22 mouse cellular contexts compared by ENCODE assay signal in the genomic region with DNA sequence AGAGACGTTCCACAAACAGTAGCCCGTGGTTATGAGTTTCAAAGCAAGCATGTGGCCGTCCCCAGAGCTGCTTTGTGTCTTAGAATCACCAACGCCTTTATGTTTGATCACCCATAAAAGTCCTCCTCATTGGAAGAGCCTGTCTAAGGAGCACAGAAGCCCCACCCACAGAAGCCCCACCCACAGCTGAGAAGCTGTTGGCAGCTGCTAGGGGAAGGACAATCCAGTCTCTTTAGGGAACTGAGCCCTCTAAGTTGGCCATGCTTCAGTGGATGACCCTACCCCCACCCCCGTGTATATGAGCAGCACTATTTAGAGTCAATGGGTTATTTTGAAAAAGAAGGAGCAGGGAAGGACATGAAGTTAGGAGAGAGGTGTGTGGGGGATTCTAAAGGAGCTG. TPM values are rescaled to one million over a fixed set of nuclear protein-coding genes. Genes with fewer than 3 reads are reported as not detected.
DNase-seq lines count a peak whose midpoint lies in the region; ATAC-seq and TF ChIP-seq lines count a peak whose summit lies in the region.
"Had no signal": no experiment of that assay in that cellular context is flagged by ENCODE, and none has a peak within 500 bp of the region (broad histone marks: within the 10 kb centered on the region; RNA-seq: fewer than 3 reads in every experiment).

No protein-coding gene starts in this region.

- ATAC-seq in liver, postnatal 0 days: peak; percentile 73
- no peak for ATAC-seq in liver, embryonic 12.5 days
- no peak for ATAC-seq in forebrain, embryonic 14.5 days
- ATAC-seq: forebrain, embryonic 13.5 days had no signal

- H3K36me3 ChIP-seq in liver, postnatal 0 days (replicated peaks; ENCODE audit: insufficient read depth, low read length): no peaks in the 10 kb centered on the region
- no peaks in the 10 kb centered on the region for H3K36me3 ChIP-seq in liver, embryonic 12.5 days
- peaks cover 0 to 2% of the 10 kb centered on the region in 2 experiments; a peak in 2 of 4 replicates for H3K36me3 ChIP-seq in MEL (ENCODE audit: control insufficient read depth in 1 of 2, insufficient read depth in 2 of 2, low read length in 2 of 2)
- no peaks in the 10 kb centered on the region for H3K36me3 ChIP-seq in forebrain, embryonic 14.5 days (ENCODE audit: control insufficient read depth, insufficient read depth, low read length)
- H3K36me3 ChIP-seq: heart, embryonic 15.5 days; hindbrain, embryonic 15.5 days; neural tube, embryonic 12.5 days had no signal

- H3K9ac ChIP-seq in liver, postnatal 0 days (replicated peaks): no peak overlapping the region
- no peak overlapping the region for H3K9ac ChIP-seq in liver, embryonic 12.5 days
- no peak overlapping the region for H3K9ac ChIP-seq in MEL (ENCODE audit: control insufficient read depth, low read depth, low read length, poor library complexity, severe bottlenecking)
- H3K9ac ChIP-seq in forebrain, embryonic 14.5 days (ENCODE audit: low read length): no peak overlapping the region
- H3K9ac ChIP-seq: forebrain, embryonic 13.5 days; heart, embryonic 15.5 days; hindbrain, embryonic 15.5 days; neural tube, embryonic 12.5 days had no signal

- no peak for TF ChIP-seq POLR2A in MEL (IDR thresholded peaks at IDR 0.05; ENCODE audit: control insufficient read depth in 1 of 2, insufficient read depth in 1 of 2, low read depth in 1 of 2, low read length in 2 of 2, poor library complexity in 1 of 2)

- H3K27ac ChIP-seq in liver, postnatal 0 days (ENCODE audit: low read depth): no peak overlapping the region
- no peak overlapping the region for H3K27ac ChIP-seq in liver, embryonic 12.5 days
- no peak overlapping the region for H3K27ac ChIP-seq in MEL (ENCODE audit: control insufficient read depth, low read depth, low read length)
- no peak overlapping the region for H3K27ac ChIP-seq in forebrain, embryonic 14.5 days (ENCODE audit: low read depth, low read length)
- H3K27ac ChIP-seq: forebrain, embryonic 13.5 days; heart, embryonic 15.5 days; hindbrain, embryonic 15.5 days; neural tube, embryonic 12.5 days had no signal

- TF ChIP-seq RAD21 in MEL (IDR thresholded peaks at IDR 0.05; ENCODE audit: low read depth, low read length): no peak

- no peaks in the 10 kb centered on the region for H3K27me3 ChIP-seq in liver, postnatal 0 days (ENCODE audit: insufficient read depth, low read length)
- H3K27me3 ChIP-seq in liver, embryonic 12.5 days (replicated peaks): no peaks in the 10 kb centered on the region
- H3K27me3 ChIP-seq in MEL (ENCODE audit: control insufficient read depth in 1 of 2, insufficient read depth in 2 of 2, low read length in 2 of 2): peaks cover 3 to 4% of the 10 kb centered on the region in 2 experiments; a peak in 2 of 4 replicates
- no peaks in the 10 kb centered on the region for H3K27me3 ChIP-seq in forebrain, embryonic 14.5 days (replicated peaks; ENCODE audit: control insufficient read depth, insufficient read depth, low read length)
- H3K27me3 ChIP-seq: forebrain, embryonic 13.5 days; heart, embryonic 15.5 days; hindbrain, embryonic 15.5 days; megakaryocyte, embryonic 14.5 days; neural tube, embryonic 12.5 days had no signal

- H3K79me2 ChIP-seq in MEL (ENCODE audit: control insufficient read depth, insufficient read depth, low read length, poor library complexity): no peaks in the 10 kb centered on the region

- TF ChIP-seq CTCF in liver, postnatal 0 days (IDR thresholded peaks at IDR 0.05; ENCODE audit: low read depth): no peak
- TF ChIP-seq CTCF in MEL (IDR thresholded peaks at IDR 0.05 in 2 of 3, conservative IDR thresholded peaks at IDR 0.05 in 1 of 3; ENCODE audit: control insufficient read depth in 1 of 3, insufficient read depth in 1 of 3, low read depth in 2 of 3, low read length in 3 of 3, poor library complexity in 1 of 3, severe bottlenecking in 1 of 3): no peak

- H3K4me2 ChIP-seq in liver, postnatal 0 days (ENCODE audit: low read depth, low read length): no peak overlapping the region
- H3K4me2 ChIP-seq in liver, embryonic 12.5 days: no peak overlapping the region
- no peak overlapping the region for H3K4me2 ChIP-seq in forebrain, embryonic 14.5 days (ENCODE audit: low read length)
- H3K4me2 ChIP-seq: forebrain, embryonic 13.5 days; heart, embryonic 15.5 days; hindbrain, embryonic 15.5 days; liver, embryonic 11.5 days; neural tube, embryonic 12.5 days had no signal

- H3K4me3 ChIP-seq in liver, postnatal 0 days (ENCODE audit: low read depth, low read length): no peak overlapping the region
- H3K4me3 ChIP-seq in liver, embryonic 12.5 days: no peak overlapping the region
- peak overlapping the region in 1 of 2 experiments; percentile 56; a peak in 1 of 4 replicates for H3K4me3 ChIP-seq in MEL (ENCODE audit: control insufficient read depth in 1 of 2, insufficient read depth in 1 of 2, low read depth in 2 of 2, low read length in 2 of 2)
- no peak overlapping the region for H3K4me3 ChIP-seq in forebrain, embryonic 14.5 days (ENCODE audit: low read depth, low read length)
- H3K4me3 ChIP-seq: forebrain, embryonic 13.5 days; heart, embryonic 15.5 days; hindbrain, embryonic 15.5 days; megakaryocyte, embryonic 14.5 days; neural tube, embryonic 12.5 days had no signal

- TF ChIP-seq EP300 in liver, postnatal 0 days (IDR thresholded peaks at IDR 0.05; ENCODE audit: low read depth): no peak
- TF ChIP-seq EP300 in MEL (IDR thresholded peaks at IDR 0.05; ENCODE audit: low read depth in 1 of 2, low read length in 2 of 2): no peak

- peak; percentile 50 for DNase-seq in liver, postnatal 0 days
- DNase-seq in MEL (ENCODE audit: low read depth, low spot score): peak; percentile 66
- DNase-seq in ZHBTc4 (ENCODE audit: low read depth, low spot score): peak; percentile 38
- peak; percentile 40 to 41 for DNase-seq in spleen, postnatal 36 days (ENCODE audit: low spot score in 2 of 2)
- no peak for DNase-seq in thymus, postnatal 4 days
- no peak for DNase-seq in forebrain, embryonic 14.5 days (ENCODE audit: low spot score)
- DNase-seq: adrenal gland, postnatal 10 days; cerebellum, adult 18-20 months; heart, adult 18-20 months; kidney, adult 8-10 months; kidney, postnatal 36 days had no signal

- no peaks in the 10 kb centered on the region for H3K9me3 ChIP-seq in liver, postnatal 0 days (ENCODE audit: low read length)
- no peaks in the 10 kb centered on the region for H3K9me3 ChIP-seq in liver, embryonic 12.5 days (replicated peaks)
- H3K9me3 ChIP-seq in MEL (replicated peaks; ENCODE audit: insufficient read depth, low read length): no peaks in the 10 kb centered on the region
- no peaks in the 10 kb centered on the region for H3K9me3 ChIP-seq in forebrain, embryonic 14.5 days (replicated peaks; ENCODE audit: control insufficient read depth, low read length)
- H3K9me3 ChIP-seq: forebrain, embryonic 13.5 days; heart, embryonic 15.5 days; hindbrain, embryonic 15.5 days; megakaryocyte, embryonic 14.5 days; neural tube, embryonic 12.5 days had no signal

- 51% methylated on average over 5 of the region's 5 CpGs for WGBS in liver, postnatal 0 days (ENCODE audit: insufficient replicate concordance)
- 55% methylated on average over 5 of the region's 5 CpGs for whole genome bisulfite sequencing in liver, embryonic 12.5 days (ENCODE audit: insufficient replicate concordance)
- 42% methylated on average over 5 of the region's 5 CpGs for WGBS in forebrain, embryonic 14.5 days

- H3K4me1 ChIP-seq in liver, postnatal 0 days (ENCODE audit: insufficient read depth): peaks cover 3% of the 10 kb centered on the region; the same call in 1 of the 2 replicates
- no peaks in the 10 kb centered on the region for H3K4me1 ChIP-seq in liver, embryonic 12.5 days
- H3K4me1 ChIP-seq in MEL (ENCODE audit: control insufficient read depth in 1 of 2, insufficient read depth in 2 of 2, low read length in 2 of 2): no peaks in the 10 kb centered on the region
- H3K4me1 ChIP-seq in forebrain, embryonic 14.5 days (ENCODE audit: control insufficient read depth, insufficient read depth, low read length): no peaks in the 10 kb centered on the region
- H3K4me1 ChIP-seq: forebrain, embryonic 13.5 days; heart, embryonic 15.5 days; hindbrain, embryonic 15.5 days; megakaryocyte, embryonic 14.5 days; neural tube, embryonic 12.5 days had no signal

TF ChIP-seq in MEL, 35 proteins besides CTCF, POLR2A, EP300 and RAD21 (continues in another document):
- TF ChIP-seq GATA1 (IDR thresholded peaks at IDR 0.05; ENCODE audit: low read depth, low read length): no peak
- TF ChIP-seq TCF12 (IDR thresholded peaks at IDR 0.05; ENCODE audit: low read depth, low read length): no peak
- TF ChIP-seq CHD1 (IDR thresholded peaks at IDR 0.05; ENCODE audit: low read depth, low read length): no peak
- peak; percentile 38; the same call in 1 of the 2 replicates for TF ChIP-seq MAX (IDR thresholded peaks at IDR 0.05; ENCODE audit: low read length)
- no peak for TF ChIP-seq MYC (IDR thresholded peaks at IDR 0.05; ENCODE audit: low read depth, low read length)
- TF ChIP-seq KAT2A (conservative IDR thresholded peaks at IDR 0.05; ENCODE audit: low read depth, low read length): no peak
- no peak for TF ChIP-seq POLR2AphosphoS2 (IDR thresholded peaks at IDR 0.05; ENCODE audit: low read length)

RNA-seq across cellular contexts. Expression of gene Sycp1, which starts 11.0 kb away (rescaled TPM):
- polyA plus RNA-seq in liver, postnatal 0 days (2015; fragmentation: Nextera tagmentation; extraction: Ambion mirVana): not detected in 2 replicates
- 0.07 and 0.14 TPM in 2 replicates for polyA plus RNA-seq in liver, embryonic 12.5 days (2016; fragmentation: Nextera tagmentation; extraction: Ambion mirVana)
- 0.08 TPM in 1 of 2 replicates, not detected in the other for total RNA-seq in MEL (2012; rRNA removed)
- polyA plus RNA-seq in MEL (2012; ENCODE audit: insufficient read depth in 1 of 2, insufficient read length in 2 of 2, low read depth in 1 of 2, low replicate concordance in 2 of 2, missing spikeins in 1 of 2): 1 to 10 TPM in 1 of 2 experiments, not detected in 1; 4.3 TPM
- not detected in 2 replicates for polyA plus RNA-seq in forebrain, embryonic 14.5 days (2014; fragmentation: Nextera tagmentation; extraction: Ambion mirVana)
- total RNA-seq: adrenal gland, postnatal 10 days; layer of hippocampus, postnatal 25 days; left cerebral cortex, postnatal 36 days; midbrain, postnatal 0 days had no signal
- polyA plus RNA-seq: forebrain, embryonic 13.5 days; heart, embryonic 15.5 days; hindbrain, embryonic 15.5 days; midbrain, postnatal 0 days; neural tube, embryonic 12.5 days; small intestine, adult 2 months had no signal

RNA-seq across cellular contexts. Expression of gene Nr1h5, which starts 17.1 kb away (rescaled TPM):
- polyA plus RNA-seq in liver, postnatal 0 days (2015; fragmentation: Nextera tagmentation; extraction: Ambion mirVana): 2.1 and 2.2 TPM in 2 replicates
- polyA plus RNA-seq in liver, embryonic 12.5 days (2016; fragmentation: Nextera tagmentation; extraction: Ambion mirVana): 10.3 and 10.4 TPM in 2 replicates
- total RNA-seq in MEL (2012; rRNA removed): not detected in 2 replicates
- polyA plus RNA-seq in MEL (2012; ENCODE audit: insufficient read depth in 1 of 2, insufficient read length in 2 of 2, low read depth in 1 of 2, low replicate concordance in 2 of 2, missing spikeins in 1 of 2): under 1 TPM in 1 of 2 experiments, not detected in 1; 0.03 TPM
- polyA plus RNA-seq in forebrain, embryonic 14.5 days (2014; fragmentation: Nextera tagmentation; extraction: Ambion mirVana): 0.09 TPM in 1 of 2 replicates, not detected in the other
- total RNA-seq: heart, adult 18-20 months; layer of hippocampus, postnatal 25 days; left cerebral cortex, postnatal 36 days; midbrain, postnatal 0 days had no signal
- polyA plus RNA-seq: forebrain, embryonic 13.5 days; hindbrain, embryonic 15.5 days; small intestine, adult 2 months had no signal

RNA-seq across cellular contexts. Expression of gene Sike1, which starts 48.6 kb away (rescaled TPM):
- polyA plus RNA-seq in liver, postnatal 0 days (2015; fragmentation: Nextera tagmentation; extraction: Ambion mirVana): 15.8 and 18.4 TPM in 2 replicates
- 21.5 and 21.6 TPM in 2 replicates for polyA plus RNA-seq in liver, embryonic 12.5 days (2016; fragmentation: Nextera tagmentation; extraction: Ambion mirVana)
- 15.7 and 18.2 TPM in 2 replicates for total RNA-seq in MEL (2012; rRNA removed)
- 10 to 100 TPM in 1 of 2 experiments, not detected in 1; 27.0 TPM for polyA plus RNA-seq in MEL (2012; ENCODE audit: insufficient read depth in 1 of 2, insufficient read length in 2 of 2, low read depth in 1 of 2, low replicate concordance in 2 of 2, missing spikeins in 1 of 2)
- 50.6 and 67.8 TPM in 2 replicates for polyA plus RNA-seq in forebrain, embryonic 14.5 days (2014; fragmentation: Nextera tagmentation; extraction: Ambion mirVana)

Comparison
In these comparisons a context has a peak if more than half of its experiments do, and no peak if none do; other contexts are left out.
1. DNase-seq: peak in liver, postnatal 0 days (single experiment), MEL (single experiment), ZHBTc4 (single experiment) and spleen, postnatal 36 days (2 of 2); none in thymus, postnatal 4 days (single experiment) and forebrain, embryonic 14.5 days (single experiment).